Mouse (Mus musculus) adipose tissue, adult 10 weeks (tissue): Measurements from ENCODE around the gene Ica1l. TPM values are rescaled to one million over a fixed set of nuclear protein-coding genes. Genes with fewer than 3 reads are reported as not detected.

ENCODE experiments used
- polyA plus RNA-seq: library from polyadenylated mRNA; stranded (reverse); fragments of 350-450 nt; fragmentation: Illumina TruSeq; extraction: RNeasy Lipid Tissue Mini Kit (QIAGEN cat#74804); gene quantifications from one replicate; pipeline ENCODE4 v1.2.3, GENCODE M21; 2014; ENCODE audit warnings: low read depth, low replicate concordance

Gene Ica1l
- 2.2 TPM for polyA plus RNA-seq

DNA sequence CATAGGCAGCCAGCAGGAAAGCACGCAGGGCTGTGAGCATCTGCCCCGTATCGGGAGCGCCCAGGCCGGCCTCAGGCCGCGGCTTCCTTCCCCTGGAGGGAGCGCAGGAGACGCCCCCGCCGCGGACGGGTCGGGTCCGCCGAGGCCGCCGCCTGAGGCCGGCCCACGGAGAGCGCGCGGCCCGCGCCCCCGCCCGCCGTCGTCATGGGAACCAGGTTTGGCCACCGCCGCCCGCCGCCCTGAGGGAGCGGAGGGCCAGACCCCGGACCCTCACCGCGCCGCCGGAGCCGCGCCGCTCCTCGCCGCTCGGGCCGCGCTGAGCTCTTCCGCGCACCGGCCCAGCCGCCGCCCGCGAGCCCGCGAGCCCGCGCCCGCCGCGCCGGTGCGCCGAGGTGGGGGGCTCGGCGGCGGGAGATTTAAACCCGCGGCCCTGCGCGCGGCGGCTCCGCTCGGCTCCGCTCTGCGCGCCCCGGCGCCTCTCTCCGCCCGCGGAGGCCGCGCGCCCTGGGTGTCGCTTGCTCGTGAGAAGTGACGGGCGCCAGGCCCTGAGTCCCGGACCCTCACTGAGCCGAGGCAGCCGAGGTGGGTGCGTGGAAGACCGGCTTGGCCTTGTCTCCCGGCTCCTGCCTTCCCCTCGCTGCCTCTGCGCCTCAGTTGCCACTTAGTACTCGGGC, at the start of gene Ica1l:
Ica1l (minus strand) TSS at position 389 of the 674 bp plus-strand sequence.

Other genes starting within 250 kb of the Ica1l start
- gene Fam117b, start 130.2 kb downstream of the Ica1l start, polyA plus RNA-seq = 14.2 TPM
- 6.3 TPM for gene Carf, start 55.1 kb upstream of the Ica1l start, polyA plus RNA-seq
- 16.2 TPM for gene Wdr12, start 55.5 kb upstream of the Ica1l start, polyA plus RNA-seq
- gene Nbeal1, start 137.4 kb upstream of the Ica1l start, polyA plus RNA-seq = 6.1 TPM